Mouse (Mus musculus) stomach, postnatal 0 days (tissue): ENCODE data around the gene Gpr142.

Source experiments
- CTCF ChIP-seq: IDR thresholded peaks from 2 replicates; pipeline ENCODE4 v1.5.1; 2016; ENCODE audit warnings: antibody characterized with exemption, low read depth, mild to moderate bottlenecking, moderate library complexity
- EP300 ChIP-seq: optimal IDR thresholded peaks from 2 replicates; pipeline ENCODE3; 2016; ENCODE audit warnings: antibody characterized with exemption

- TF ChIP-seq CTCF (no peak), EP300 (no peak)
Observed at GRCm38 (mm10) chr11:114843818-114844463, 45.2 kb downstream of the Gpr142 start.
